Mouse (Mus musculus) forelimb bud, embryonic 11.5 days (tissue): ENCODE results near the gene Rab38.

ENCODE experiments used
- DNase-seq: peaks from one replicate; pipeline ENCODE4 v3.0.0-alpha.2; 2012; ENCODE audit warnings: low read depth, low spot score

Rab38 gene

DNA sequence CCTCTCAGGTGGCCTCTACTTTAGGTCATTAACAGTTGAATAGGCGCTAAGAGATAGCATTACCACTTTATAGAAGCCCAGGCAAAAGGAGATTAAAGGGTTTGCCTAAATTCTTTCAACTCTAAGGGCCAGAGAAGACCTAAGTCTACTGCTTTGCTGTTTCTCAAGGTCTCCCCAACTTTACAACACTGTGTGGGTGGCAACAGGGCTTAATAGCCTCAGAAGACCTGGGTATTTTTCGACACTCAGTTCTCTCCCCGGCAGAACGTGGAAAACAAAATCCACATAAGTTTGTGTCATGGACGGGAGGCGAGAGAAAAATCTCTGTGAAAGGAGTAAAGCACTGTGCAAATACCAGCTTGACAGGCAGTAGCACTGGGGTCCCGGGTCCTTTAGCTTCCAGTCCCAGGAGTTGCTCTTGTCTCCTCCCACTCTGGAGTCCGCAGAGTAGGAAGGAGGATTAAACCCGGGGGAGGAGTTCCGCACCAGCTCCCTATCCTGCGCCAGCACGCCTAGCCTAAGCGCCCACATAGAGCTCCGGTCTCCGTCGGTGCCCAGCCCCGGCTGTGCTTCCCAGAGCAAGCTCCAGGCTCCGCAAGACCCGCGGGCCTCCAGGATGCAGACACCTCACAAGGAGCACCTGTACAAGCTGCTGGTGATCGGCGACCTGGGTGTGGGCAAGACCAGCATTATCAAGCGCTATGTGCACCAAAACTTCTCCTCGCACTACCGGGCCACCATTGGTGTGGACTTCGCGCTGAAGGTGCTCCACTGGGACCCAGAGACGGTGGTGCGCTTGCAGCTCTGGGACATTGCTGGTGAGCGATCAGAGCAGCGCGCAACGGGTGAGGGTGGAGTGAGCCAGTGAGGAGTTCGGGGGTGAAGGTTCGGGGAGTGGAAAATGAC, at the start of gene Rab38:
Gene Rab38 (plus strand): TSS at position 488 of the 906 bp plus-strand sequence.
- DNase-seq, result peak; percentile 67

DNA sequence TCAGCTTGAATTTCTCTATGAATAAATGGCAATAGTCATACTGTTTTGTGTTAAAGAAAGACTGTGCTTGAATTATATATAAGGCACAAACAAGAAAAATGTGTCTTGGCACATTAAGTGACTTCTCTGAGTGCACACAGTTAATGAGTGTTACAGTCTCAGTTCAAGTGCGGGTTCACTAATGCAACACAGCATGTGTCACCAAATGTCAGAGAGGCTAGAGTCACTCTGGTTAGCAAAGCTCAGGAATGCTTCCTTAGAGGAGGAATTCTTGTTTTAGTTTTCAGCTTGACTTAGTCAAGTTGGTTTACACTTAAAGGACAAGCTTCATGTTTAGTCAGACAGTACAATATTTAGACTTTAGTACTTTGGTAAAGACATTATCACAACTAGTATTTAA, 35.5 kb upstream of the Rab38 start:
- DNase-seq, result no peak

DNA sequence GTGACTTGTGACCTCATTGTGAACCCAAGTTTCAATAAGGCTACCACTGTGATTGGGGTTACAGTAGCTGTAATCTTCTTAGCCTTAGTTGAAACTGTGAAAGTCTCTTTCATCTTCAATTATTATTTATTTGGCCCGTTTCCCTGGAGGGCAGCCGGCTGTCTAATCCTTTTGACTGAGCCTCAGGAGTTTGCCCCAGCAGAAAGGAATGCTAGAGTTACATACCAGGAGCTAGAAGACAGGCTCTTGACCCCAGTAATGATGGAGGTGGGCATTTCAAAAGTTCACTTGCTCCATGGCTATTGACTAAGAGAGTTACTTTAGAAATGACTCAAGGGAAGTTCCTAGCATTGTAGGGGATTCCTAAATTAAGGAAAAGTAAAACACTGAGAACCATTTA, 34.3 kb upstream of the Rab38 start:
- DNase-seq, result no peak

DNA sequence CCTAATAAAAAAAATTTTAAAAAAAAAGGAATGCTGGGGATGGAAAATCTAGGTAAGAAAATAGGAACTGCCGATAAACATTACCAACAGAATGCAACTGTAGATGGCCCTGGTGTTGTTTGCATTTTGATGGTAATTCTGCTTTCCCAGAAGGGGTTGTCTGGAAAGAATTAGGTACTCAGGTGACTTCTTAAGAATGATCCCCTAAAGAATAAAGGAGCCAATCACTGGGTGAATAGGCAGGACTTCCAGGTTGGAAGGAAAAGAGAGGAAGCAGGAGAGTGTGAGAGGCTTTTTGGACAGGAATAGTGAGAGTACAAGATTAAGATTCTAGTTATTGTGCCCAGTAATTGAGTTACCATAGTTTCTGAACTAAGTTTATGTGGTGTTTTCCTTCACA, 24.8 kb upstream of the Rab38 start:
- DNase-seq, result no peak

DNA sequence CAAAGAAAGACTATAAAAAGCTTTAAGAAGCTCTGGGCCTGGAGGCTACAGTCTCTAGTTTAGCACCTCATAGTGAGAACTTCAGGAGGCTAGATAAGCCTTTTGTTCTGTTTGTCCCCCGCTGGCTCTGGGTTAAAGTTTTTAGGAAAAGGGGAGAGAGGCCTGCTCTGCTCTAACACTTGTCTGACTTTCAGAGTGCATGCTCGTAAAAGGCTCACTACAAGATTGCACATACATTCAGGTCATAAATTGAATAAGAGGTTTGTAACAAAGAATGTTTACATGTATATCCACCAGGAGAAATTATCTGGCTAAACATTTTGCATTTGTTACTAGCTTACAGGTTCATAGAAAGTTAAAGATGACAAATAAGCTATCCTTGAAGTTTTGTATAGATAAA, 23.6 kb upstream of the Rab38 start:
- DNase-seq, result no peak

DNA sequence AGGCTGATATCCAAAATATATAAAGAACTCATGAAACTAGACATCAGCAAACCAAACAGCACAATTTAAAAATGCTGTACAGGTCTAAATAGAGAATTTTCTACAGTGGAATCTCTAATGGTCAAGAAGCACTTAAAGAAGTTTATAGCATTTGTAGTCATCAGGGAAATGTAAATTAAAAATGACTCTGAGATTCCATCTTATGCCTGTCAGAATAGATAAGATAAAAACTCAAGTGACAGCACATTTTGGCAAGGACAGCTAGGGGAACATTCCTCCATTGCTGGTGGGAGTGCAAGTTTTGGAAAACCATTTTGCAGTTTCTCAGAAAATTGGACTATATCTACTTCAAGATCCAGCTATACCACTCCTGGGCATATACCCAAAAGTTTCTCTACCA, 8.3 kb upstream of the Rab38 start:
- DNase-seq, result no peak

DNA sequence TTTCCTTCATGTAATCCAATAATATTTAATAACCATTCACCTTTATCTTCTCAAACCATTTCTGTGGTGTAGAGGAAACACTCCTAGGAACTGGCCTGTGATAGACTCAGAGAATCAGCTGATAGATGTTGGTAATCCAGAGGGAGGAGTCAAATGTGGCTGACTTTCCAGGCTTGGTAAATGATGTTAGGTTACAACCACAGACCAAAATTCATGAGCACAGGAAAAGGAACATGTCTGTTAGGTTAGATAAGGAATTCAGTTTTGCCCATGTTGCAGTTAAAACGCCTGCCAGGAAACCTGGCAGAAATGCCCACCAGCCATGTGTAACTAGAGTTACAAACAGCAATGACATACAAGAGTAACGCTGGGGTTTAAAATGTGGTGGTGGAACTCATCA, 6.2 kb upstream of the Rab38 start:
- DNase-seq, result no peak

DNA sequence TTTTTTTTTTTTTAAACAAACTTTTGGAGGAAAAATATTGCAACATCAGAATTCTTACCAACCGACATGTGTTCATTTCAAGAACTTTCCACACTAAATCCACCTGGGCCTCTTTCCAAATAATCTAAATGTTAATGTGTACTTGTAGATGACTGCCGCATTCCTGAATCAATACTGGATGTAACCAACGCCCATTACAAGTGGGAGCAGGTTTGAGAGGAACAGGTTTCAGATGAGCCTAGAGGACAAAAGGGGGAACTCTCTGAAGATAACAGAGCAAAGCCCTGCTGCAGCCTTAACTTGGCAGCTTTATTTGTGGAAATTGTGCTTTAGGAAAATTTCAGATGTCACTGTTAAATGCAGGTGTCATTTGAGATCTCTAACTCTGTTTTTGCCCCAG, 4.3 kb upstream of the Rab38 start:
- DNase-seq, result no peak

DNA sequence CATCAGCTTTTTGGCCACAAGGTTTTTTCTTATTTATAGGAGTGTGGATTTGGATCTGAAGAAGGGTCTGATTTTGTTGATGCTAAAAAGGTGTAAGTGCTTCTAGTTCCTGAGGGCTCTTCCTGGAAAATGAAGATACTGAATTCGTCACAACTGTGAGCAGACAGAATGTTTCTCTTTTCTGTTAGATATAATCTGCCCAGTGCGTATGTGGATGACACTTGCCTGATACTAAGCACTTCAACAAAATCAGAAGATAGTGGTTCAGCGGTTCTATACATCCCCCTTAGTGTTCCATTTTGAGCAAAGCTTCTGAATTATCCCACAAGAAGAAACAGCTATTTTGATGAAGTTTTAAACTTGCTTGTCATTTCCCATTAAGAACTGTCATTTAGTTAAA, 2.6 kb upstream of the Rab38 start:
- no peak for DNase-seq

DNA sequence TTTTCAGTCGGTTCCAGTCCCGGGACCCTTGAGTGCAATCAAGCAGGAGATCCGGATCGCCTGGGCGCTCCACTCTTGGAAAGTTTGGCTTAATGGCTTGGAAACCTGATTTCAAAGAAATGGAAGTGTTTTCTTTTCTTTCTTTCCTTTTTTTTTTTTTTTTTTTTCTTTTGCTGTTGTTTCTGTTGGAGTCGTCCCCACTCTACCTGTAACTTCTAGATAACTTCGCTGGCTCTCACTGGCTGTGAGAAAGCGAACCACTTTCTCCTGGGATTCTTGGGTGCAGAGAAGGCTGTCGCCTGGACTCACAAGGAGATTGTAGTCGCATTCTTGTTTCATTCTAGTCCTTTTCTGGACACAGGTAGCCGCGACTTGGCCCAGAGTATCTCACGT, 615 bp downstream of the Rab38 start:
- DNase-seq, result no peak

DNA sequence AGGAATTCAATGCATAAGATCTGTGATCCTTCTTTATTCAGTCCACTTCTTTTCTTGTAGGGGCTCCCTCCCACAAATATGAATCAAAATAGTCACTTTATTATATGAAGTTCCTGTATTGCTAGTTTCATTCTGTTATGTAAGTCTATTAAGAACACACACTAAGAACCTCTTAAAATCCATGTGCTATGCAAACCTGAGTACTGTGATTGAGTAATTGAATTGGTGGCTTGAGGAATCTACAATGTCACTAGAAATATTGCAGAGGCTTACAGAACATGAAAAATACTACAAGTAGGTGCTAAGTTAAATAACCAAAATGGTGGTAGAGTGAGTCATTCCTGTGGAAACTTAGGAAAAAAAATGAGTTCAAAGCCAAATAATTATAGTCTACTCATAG, 10.2 kb downstream of the Rab38 start:
- DNase-seq, result no peak

DNA sequence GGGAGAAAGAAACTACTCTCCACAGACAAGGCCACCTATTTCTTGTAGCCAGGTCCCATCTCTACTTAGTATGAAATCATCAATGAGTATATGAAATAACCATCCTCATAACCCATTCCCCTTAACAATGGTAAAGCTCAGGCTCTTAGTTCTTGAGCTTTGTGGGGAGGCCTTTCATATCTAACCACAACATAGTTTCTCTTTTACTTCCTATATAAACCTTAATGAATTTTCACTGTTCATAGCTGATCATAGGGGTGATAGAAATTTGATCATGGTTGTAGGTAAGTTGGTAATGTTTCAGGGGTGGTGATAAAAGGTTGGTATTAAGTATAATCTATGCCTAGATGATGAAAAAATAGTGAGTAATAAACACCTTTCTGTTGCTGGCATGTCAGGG, 12.6 kb downstream of the Rab38 start:
- DNase-seq, result no peak

DNA sequence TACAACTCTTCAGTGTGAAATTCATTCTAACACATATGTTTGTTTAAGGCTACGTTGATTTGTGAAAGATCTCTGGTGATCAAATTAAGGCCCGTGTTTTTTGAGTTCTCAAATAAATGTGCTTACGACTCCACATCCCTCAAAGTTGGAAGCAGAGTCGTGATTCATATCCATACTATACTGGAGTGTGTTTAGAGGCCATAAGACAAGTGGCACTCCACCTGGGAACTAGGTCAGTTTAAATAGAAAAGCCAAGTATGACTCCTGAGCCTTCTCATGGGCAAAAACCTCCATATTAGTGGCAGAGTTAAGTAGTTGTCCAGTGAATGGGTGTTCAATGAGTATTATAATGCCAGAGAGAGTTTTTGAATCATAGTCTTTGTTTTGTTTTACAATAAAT, 13.4 kb downstream of the Rab38 start:
- no peak for DNase-seq

DNA sequence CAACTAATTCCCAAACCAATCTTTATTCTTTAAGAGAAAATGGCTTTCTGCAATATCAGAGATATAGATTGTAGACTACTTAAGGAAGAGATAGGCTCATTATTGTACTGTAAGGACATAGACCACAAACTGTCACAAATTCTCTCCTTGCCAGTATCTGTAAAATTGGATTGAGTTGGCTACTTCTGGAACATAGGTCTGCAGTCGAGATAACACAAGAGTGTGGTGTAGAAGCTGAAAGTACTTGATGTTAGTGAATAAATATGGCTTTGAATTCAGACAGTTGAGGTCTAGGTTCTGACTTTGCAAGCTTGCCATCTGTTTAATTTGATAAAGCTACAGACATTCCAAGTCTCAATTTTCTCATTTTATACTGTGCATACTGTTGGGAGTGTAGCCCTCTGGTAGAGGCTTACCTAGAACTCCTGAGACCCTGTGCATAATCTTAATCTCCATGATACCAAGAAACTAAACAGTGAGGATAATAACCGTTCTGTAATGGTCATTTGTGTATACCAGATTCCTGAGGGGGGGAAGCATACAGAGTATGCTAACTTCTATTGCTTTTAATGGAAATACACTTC, 15.3 kb downstream of the Rab38 start:
- DNase-seq, result no peak

DNA sequence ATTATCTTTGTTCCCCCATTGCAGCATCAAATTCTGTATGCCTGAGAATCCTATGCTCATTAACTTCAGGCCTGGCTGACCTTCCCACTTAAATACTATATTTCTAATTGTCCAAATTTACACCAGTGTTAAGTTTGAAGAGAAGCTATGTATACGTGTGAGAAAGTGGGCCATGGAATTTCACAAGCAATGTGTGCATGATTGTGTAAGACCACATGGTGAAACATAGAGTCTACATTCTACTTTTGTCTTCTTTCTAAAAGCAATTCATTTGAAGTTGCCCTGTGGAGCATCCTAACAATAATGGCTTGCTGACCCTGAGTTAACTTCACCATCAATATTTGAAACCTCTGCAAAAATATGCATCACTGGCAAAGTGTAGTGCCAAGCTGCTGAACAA, 23.2 kb downstream of the Rab38 start:
- no peak for DNase-seq

DNA sequence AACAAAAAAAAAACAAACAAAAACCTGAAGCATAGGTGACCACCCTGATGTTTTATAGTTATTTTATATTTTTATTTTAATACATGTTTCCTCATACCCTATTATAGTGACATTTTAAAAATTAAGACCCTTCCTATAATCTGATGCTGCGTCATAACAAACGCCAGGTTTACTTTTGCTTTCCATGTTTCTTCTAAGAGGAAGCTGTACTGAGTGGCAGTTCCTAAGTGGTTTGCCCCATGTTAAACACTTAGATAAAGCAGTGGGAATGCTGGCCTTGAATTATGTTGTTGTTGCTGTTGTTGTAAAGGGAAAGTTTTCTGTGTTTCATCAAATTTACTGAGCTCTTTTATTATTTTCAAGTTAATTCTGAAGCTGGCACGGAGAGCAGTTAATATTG, 27.8 kb downstream of the Rab38 start:
- DNase-seq, result no peak

DNA sequence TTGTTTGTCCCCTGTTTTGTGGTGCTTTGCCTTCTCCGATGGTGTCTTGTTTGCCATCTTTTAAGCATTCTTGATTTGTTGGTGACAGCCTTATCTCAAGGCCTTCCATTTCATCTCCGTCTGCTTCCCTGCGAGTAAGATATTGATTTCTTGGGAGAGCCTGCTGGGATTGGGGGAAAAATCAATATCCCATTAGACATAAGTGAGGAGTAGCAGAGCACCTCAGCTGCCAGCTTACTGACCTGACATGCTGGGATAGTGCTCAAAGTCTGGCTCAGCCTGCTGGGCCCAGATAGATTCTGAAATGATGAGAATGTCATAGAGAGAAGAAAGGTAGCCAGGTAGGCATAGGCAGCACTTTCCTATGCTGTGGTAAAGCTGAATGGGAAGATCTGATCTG, 37.7 kb downstream of the Rab38 start:
- no peak for DNase-seq

DNA sequence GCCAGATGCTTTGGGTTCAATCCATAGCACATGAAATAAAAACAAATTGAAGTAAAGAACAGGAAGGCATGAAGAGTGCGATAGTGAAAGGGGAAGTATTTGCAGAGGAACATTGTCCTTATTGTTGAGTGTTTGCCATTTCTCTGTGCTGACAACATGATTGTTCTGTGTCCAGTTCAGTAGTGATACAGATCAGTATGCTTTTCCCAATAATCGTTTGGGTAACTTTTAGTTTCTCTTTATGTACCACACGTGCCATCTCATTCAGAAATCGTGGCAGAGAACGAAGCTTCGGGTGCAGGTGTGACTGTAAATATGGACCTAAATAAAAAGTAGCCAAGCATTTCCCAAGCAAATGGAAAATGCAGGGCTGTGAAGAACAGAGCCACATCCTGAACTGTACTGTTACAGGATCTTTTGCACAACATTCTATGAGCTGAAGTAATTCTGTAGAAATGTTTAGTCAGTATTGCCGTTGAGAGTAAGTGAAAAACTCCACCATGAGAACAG, 52.1 kb downstream of the Rab38 start:
- DNase-seq, result no peak

DNA sequence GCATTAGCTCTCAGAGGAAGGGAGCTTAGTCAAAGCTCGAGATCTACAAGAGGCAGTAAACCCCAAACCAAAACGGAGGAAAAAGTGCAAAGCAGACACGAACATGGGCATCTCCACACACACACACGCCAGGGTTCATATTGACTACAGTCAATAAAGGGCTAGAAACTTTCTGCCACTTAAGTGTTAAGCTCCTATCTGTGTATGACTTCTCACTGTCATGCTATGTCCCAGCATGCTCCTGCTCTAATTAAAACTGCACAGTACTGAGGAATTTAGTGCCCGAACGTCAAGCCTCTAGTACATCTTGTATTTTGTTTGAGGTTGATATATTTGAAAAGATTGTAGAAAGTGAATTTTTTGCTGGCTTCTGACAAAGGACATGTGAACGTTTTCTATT, 52.6 kb downstream of the Rab38 start:
- DNase-seq, result no peak

DNA sequence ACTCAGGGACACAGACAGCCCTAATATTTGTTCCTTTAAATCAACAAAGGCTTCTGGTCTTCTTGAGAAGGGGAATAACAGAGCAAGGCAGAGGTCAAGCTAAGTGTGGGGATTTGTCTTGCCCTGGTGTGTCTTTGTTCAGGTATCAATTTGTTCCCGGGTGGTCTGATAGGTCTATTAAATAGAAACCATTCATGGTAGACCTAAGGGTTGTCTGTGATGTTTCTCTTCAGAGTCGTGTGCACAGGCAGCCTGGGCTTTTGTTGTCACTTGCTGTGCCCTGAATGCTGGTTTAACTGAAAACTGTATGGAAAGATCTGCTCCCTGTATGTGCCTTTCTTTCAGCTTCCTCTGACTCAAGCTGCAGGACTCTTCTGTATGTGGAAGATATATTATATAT, 60.9 kb downstream of the Rab38 start:
- no peak for DNase-seq

DNA sequence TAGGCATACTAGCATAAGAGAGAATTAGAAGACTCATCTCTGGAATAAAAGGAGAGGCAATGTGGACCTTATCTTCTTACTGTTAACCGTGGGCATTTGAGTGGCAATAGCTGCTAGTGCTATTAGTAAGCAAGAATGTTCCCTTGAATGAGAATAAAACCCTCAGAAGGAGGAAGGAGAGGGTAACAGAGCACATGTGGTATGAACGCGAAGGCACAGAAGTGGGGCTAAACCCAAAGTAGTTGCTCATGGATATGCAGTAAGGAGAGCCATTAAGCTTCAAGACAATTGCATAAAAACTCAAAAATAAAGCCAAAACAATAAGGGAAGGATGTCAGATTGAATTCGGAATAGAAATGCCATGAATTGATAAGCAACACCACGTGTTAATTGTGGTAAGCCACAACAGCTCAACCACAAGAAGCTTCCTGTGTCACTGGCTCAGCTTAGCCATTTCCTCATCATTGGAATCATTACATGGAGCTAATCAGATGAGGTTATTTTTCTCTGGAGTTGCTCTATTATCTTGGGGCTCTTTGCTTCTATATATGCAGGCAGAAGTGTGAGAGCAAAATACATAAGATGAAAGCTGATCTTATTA, 72.2 kb downstream of the Rab38 start:
- DNase-seq, result no peak

DNA sequence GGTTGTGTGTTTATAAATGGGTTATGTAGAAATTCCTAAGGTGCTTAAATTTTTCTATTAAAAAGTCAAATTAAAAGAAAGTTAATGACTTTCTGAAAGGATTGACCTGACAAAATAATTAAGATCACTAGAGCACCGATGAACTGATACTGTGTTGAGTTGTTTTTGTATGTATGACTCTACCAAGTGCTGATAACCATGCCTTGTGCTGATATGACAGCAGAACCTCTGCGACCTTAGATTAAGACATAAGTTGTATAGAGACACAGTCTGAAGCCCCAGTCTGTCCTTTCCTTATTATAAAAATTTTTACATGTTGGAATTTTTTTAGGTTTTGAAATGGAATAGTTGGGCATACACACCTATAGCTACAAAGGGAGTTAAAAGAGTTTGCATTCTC, 79.7 kb downstream of the Rab38 start:
- no peak for DNase-seq

DNA sequence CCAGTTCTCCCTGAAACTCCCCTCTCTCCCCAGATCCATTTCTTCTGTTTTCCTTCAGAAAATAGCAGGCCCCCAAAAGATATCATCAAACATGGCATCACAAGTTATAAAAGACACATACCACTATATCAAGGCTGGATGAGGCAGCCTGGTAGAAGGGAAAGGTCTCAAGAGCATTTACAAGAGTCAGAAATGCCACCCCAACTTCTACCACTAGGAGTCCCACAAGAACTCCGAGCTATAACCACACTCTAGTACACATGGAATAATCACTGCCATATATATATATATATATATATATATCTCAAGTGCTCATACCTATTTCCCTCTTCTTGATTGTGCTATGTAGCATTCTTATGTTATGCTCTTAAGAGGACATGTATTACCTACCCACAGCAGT, 92.4 kb downstream of the Rab38 start:
- no peak for DNase-seq
